Comparison of ENCODE assay signal across 10 mouse cellular contexts in genomic region chr4:153417164-153417896, GRCm38 (mm10).
DNase-seq lines count a peak whose midpoint lies in the region; ATAC-seq and TF ChIP-seq lines count a peak whose summit lies in the region.
"Had no signal": no experiment of that assay in that cellular context is flagged by ENCODE, and none has a peak within 500 bp of the region (broad histone marks: within the 10 kb centered on the region; RNA-seq: fewer than 3 reads in every experiment).

No protein-coding gene starts in this region.

- peak overlapping the region; percentile 69 for H3K4me2 ChIP-seq in heart, embryonic 13.5 days
- H3K4me2 ChIP-seq in forebrain, embryonic 14.5 days (ENCODE audit: low read length) = peak overlapping the region; percentile 39

- H3K9me3 ChIP-seq in heart, embryonic 13.5 days = no peaks in the 10 kb centered on the region
- H3K9me3 ChIP-seq in G1E (replicated peaks) = peaks cover 97% of the 10 kb centered on the region
- no peaks in the 10 kb centered on the region for H3K9me3 ChIP-seq in forebrain, embryonic 14.5 days (replicated peaks; ENCODE audit: control insufficient read depth, low read length)
- no peaks in the 10 kb centered on the region for H3K9me3 ChIP-seq in midbrain, embryonic 10.5 days (replicated peaks)

- ATAC-seq in heart, embryonic 13.5 days (ENCODE audit: extremely low read depth, insufficient number of reproducible peaks, low FRiP score, low TSS enrichment) = no peak; the same call in 1 of the 2 replicates
- no peak for ATAC-seq in G1E (ENCODE audit: extremely low read depth, insufficient number of reproducible peaks, low FRiP score, poor library complexity, severe bottlenecking)
- peak; percentile 54; the same call in 1 of the 2 replicates for ATAC-seq in forebrain, embryonic 14.5 days

- peak overlapping the region; percentile 38; the same call in 1 of the 2 replicates for H3K9ac ChIP-seq in heart, embryonic 13.5 days
- H3K9ac ChIP-seq in forebrain, embryonic 14.5 days (ENCODE audit: low read length) = peak overlapping the region; percentile 26; the same call in 1 of the 2 replicates

- H3K4me3 ChIP-seq in heart, embryonic 13.5 days = peak overlapping the region; percentile 42
- peak overlapping the region; percentile 13; the same call in 1 of the 2 replicates for H3K4me3 ChIP-seq in G1E (ENCODE audit: low read depth, low read length)
- H3K4me3 ChIP-seq in forebrain, embryonic 14.5 days (ENCODE audit: low read depth, low read length) = peak overlapping the region; percentile 7; the same call in 1 of the 2 replicates
- peak overlapping the region; percentile 52 for H3K4me3 ChIP-seq in midbrain, embryonic 10.5 days
- no peak overlapping the region for H3K4me3 ChIP-seq in lung, adult 2 months (replicated peaks; ENCODE audit: extremely low read depth, low read depth, low read length)
- H3K4me3 ChIP-seq: erythroblast, embryonic 14.5 days had no signal

- H3K27me3 ChIP-seq in heart, embryonic 13.5 days (replicated peaks) = peaks cover 43% of the 10 kb centered on the region
- no peaks in the 10 kb centered on the region for H3K27me3 ChIP-seq in G1E (ENCODE audit: insufficient read depth, low read length)
- H3K27me3 ChIP-seq in forebrain, embryonic 14.5 days (replicated peaks; ENCODE audit: control insufficient read depth, insufficient read depth, low read length) = no peaks in the 10 kb centered on the region
- H3K27me3 ChIP-seq in midbrain, embryonic 10.5 days (ENCODE audit: low read depth, poor library complexity, severe bottlenecking) = no peaks in the 10 kb centered on the region
- H3K27me3 ChIP-seq: CH12.LX had no signal

- no peak overlapping the region for H3K27ac ChIP-seq in heart, embryonic 13.5 days (replicated peaks)
- H3K27ac ChIP-seq in forebrain, embryonic 14.5 days (ENCODE audit: low read depth, low read length) = no peak overlapping the region
- H3K27ac ChIP-seq in midbrain, embryonic 10.5 days (replicated peaks) = peak overlapping the region; percentile 69

- peaks cover 18% of the 10 kb centered on the region for H3K4me1 ChIP-seq in heart, embryonic 13.5 days
- no peaks in the 10 kb centered on the region for H3K4me1 ChIP-seq in G1E (ENCODE audit: insufficient read depth, low read depth, low read length)
- peaks cover 6% of the 10 kb centered on the region for H3K4me1 ChIP-seq in forebrain, embryonic 14.5 days (ENCODE audit: control insufficient read depth, insufficient read depth, low read length)
- peaks cover 50% of the 10 kb centered on the region for H3K4me1 ChIP-seq in midbrain, embryonic 10.5 days
- no peaks in the 10 kb centered on the region for H3K4me1 ChIP-seq in lung, adult 2 months (ENCODE audit: control insufficient read depth, insufficient read depth, low read length)

- 2% methylated on average over 23 of the region's 23 CpGs for WGBS in heart, embryonic 13.5 days
- 7% methylated on average over 22 of the region's 23 CpGs for WGBS in forebrain, embryonic 14.5 days
- WGBS in midbrain, embryonic 10.5 days = 8% methylated on average over 23 of the region's 23 CpGs
- WGBS in lung, adult 2 months = 4% methylated on average over 23 of the region's 23 CpGs

- DNase-seq in heart, adult 9 months (ENCODE audit: low spot score in 2 of 2) = no peak
- no peak for DNase-seq in G1E (ENCODE audit: low spot score)
- no peak for DNase-seq in forebrain, embryonic 14.5 days (ENCODE audit: low spot score)
- peak; percentile 64 for DNase-seq in midbrain, embryonic 10.5 days (ENCODE audit: low spot score)
- no peak for DNase-seq in right cerebral cortex, postnatal 4 days
- DNase-seq in lung, adult 2 months = no peak
- DNase-seq in thymus, postnatal 14 days = no peak

- TF ChIP-seq POLR2A in lung, adult 2 months (IDR thresholded peaks at IDR 0.05; ENCODE audit: borderline replicate concordance, extremely low read depth, low read depth, low read length) = no peak

- no peaks in the 10 kb centered on the region for H3K36me3 ChIP-seq in heart, embryonic 13.5 days
- no peaks in the 10 kb centered on the region for H3K36me3 ChIP-seq in G1E (replicated peaks)
- no peaks in the 10 kb centered on the region for H3K36me3 ChIP-seq in forebrain, embryonic 14.5 days (ENCODE audit: control insufficient read depth, insufficient read depth, low read length)
- no peaks in the 10 kb centered on the region for H3K36me3 ChIP-seq in midbrain, embryonic 10.5 days

- TF ChIP-seq CTCF in G1E (IDR thresholded peaks at IDR 0.05; ENCODE audit: low read depth, low read length) = no peak
- no peak for TF ChIP-seq CTCF in lung, adult 2 months (IDR thresholded peaks at IDR 0.05; ENCODE audit: insufficient read depth, low read length)
